ENCODE assay signal across 8 mouse cellular contexts in the genomic region with DNA sequence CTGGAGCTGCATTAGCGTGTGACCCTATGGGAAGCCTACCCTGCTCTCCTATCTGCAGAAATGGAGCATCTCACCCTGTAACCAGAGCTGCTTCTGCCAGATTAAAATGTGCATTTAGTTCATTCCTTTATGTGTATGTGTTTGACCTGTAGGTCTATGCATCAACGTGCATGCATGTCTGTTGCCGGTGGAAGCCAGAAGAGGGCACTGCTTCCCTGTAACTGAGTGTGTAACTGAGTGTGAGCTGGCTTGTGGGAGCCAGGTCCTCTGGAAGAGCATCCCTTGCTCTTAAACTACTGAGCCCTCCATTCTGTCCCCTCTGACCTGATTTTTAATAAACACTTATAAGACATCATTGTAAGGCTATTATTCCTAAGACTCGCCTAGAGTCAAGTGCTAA.
A peak's percentile ranks its signal among the peaks of the same experiment; 100 is the strongest.
DNase-seq lines count a peak whose midpoint lies in the region; ATAC-seq and TF ChIP-seq lines count a peak whose summit lies in the region.

No protein-coding gene starts in this region.

- no peaks in the 10 kb centered on the region for H3K36me3 ChIP-seq in heart, embryonic 10.5 days
- H3K36me3 ChIP-seq in liver, postnatal 0 days (replicated peaks; ENCODE audit: insufficient read depth, low read length), result no peaks in the 10 kb centered on the region

- peak; percentile 69 for ATAC-seq in liver, postnatal 0 days
- ATAC-seq in erythroblast, adult 5-6 weeks (replicated peaks; ENCODE audit: low FRiP score, poor library complexity, severe bottlenecking), result no peak

- 55% methylated on average over 4 of the region's 4 CpGs for WGBS in heart, embryonic 10.5 days
- WGBS in liver, postnatal 0 days (ENCODE audit: insufficient replicate concordance), result 54% methylated on average over 4 of the region's 4 CpGs

- H3K27me3 ChIP-seq in heart, embryonic 10.5 days (ENCODE audit: insufficient read depth, poor library complexity, severe bottlenecking), result no peaks in the 10 kb centered on the region
- no peaks in the 10 kb centered on the region for H3K27me3 ChIP-seq in liver, postnatal 0 days (ENCODE audit: insufficient read depth, low read length)

- H3K4me3 ChIP-seq in heart, embryonic 10.5 days, result no peak overlapping the region
- no peak overlapping the region for H3K4me3 ChIP-seq in liver, postnatal 0 days (ENCODE audit: low read depth, low read length)

- H3K9ac ChIP-seq in liver, postnatal 0 days (replicated peaks), result no peak overlapping the region

- DNase-seq in 3T3-L1 (ENCODE audit: low read depth, low spot score), result peak; percentile 1
- DNase-seq in R1 (ENCODE audit: low read depth, low spot score), result peak; percentile 30
- peak; percentile 77 for DNase-seq in embryo, embryonic 10 days (ENCODE audit: low spot score)
- DNase-seq in heart, embryonic 10.5 days (ENCODE audit: low spot score), result peak; percentile 86
- peak; percentile 52 for DNase-seq in kidney, postnatal 25 days
- DNase-seq in liver, postnatal 0 days, result peak; percentile 58
- DNase-seq in right cerebral cortex, adult 2 months (ENCODE audit: low spot score in 2 of 2), result peak; percentile 66 to 71

- H3K9me3 ChIP-seq in heart, embryonic 10.5 days, result no peaks in the 10 kb centered on the region
- no peaks in the 10 kb centered on the region for H3K9me3 ChIP-seq in liver, postnatal 0 days (ENCODE audit: low read length)

- H3K4me2 ChIP-seq in liver, postnatal 0 days (ENCODE audit: low read depth, low read length), result no peak overlapping the region

- H3K4me1 ChIP-seq in heart, embryonic 10.5 days, result no peaks in the 10 kb centered on the region
- 0 out of 2 replicates have a peak, but pooled peaks cover 2% of the 10 kb centered on the region for H3K4me1 ChIP-seq in liver, postnatal 0 days (ENCODE audit: insufficient read depth)

- TF ChIP-seq CTCF in liver, postnatal 0 days (IDR thresholded peaks at IDR 0.05; ENCODE audit: low read depth), result peak; percentile 79

- TF ChIP-seq EP300 in liver, postnatal 0 days (IDR thresholded peaks at IDR 0.05; ENCODE audit: low read depth), result no peak

- no peak overlapping the region for H3K27ac ChIP-seq in heart, embryonic 10.5 days
- H3K27ac ChIP-seq in liver, postnatal 0 days (ENCODE audit: low read depth), result no peak overlapping the region

Comparison
In these comparisons a context has a peak if more than half of its experiments do, and no peak if none do; other contexts are left out.
1. DNase-seq: peak in every context shown above with its lines; median percentile 86 in heart, embryonic 10.5 days; 77 in embryo, embryonic 10 days; 68 in right cerebral cortex, adult 2 months; 58 in liver, postnatal 0 days; 52 in kidney, postnatal 25 days; 30 in R1; 1 in 3T3-L1.